Mouse (Mus musculus) MEL-GATA-1-ER (cell line): Measurements from ENCODE around the gene Agtrap.

Experiments
- DNase-seq: peaks from one replicate; pipeline ENCODE4 v3.0.0-alpha.2; 2012; ENCODE audit warnings: low read depth; ENCODE audit errors: extremely low read depth

The Agtrap gene

GRCm38 (mm10) chr4:148107621-148108291 lies 19.9 kb upstream of the Agtrap start:
- no peak for DNase-seq

GRCm38 (mm10) chr4:148104146-148104545 lies 16.3 kb upstream of the Agtrap start:
- DNase-seq: no peak

GRCm38 (mm10) chr4:148101801-148102527 lies 14.1 kb upstream of the Agtrap start:
- DNase-seq: no peak

GRCm38 (mm10) chr4:148098666-148099065 lies 10.8 kb upstream of the Agtrap start:
- DNase-seq: no peak

- no peak for DNase-seq
Observed at GRCm38 (mm10) chr4:148097936-148098335, 10.1 kb upstream of the Agtrap start.

- DNase-seq: no peak
Observed at GRCm38 (mm10) chr4:148095081-148095480, 7.2 kb upstream of the Agtrap start.

- DNase-seq: no peak
Observed at GRCm38 (mm10) chr4:148094161-148094560, 6.3 kb upstream of the Agtrap start.

- DNase-seq: no peak
Observed at GRCm38 (mm10) chr4:148092551-148093271, 4.9 kb upstream of the Agtrap start.

GRCm38 (mm10) chr4:148091181-148091580 lies 3.4 kb upstream of the Agtrap start:
- no peak for DNase-seq

GRCm38 (mm10) chr4:148089166-148089565 lies 1.3 kb upstream of the Agtrap start:
- DNase-seq: no peak

- DNase-seq: no peak
Observed at GRCm38 (mm10) chr4:148087091-148087906, 532 bp downstream of the Agtrap start.

GRCm38 (mm10) chr4:148085907-148086305 lies 1.9 kb downstream of the Agtrap start:
- DNase-seq: no peak

GRCm38 (mm10) chr4:148085131-148085906 lies 2.5 kb downstream of the Agtrap start:
- no peak for DNase-seq

GRCm38 (mm10) chr4:148084261-148084714 lies 3.5 kb downstream of the Agtrap start:
- no peak for DNase-seq

- DNase-seq: peak; percentile 57
Observed at GRCm38 (mm10) chr4:148083176-148083899, 4.5 kb downstream of the Agtrap start.

GRCm38 (mm10) chr4:148082257-148083044 lies 5.4 kb downstream of the Agtrap start:
- DNase-seq: peak; percentile 91

- DNase-seq: no peak
Observed at GRCm38 (mm10) chr4:148081201-148081600, 6.6 kb downstream of the Agtrap start.

- no peak for DNase-seq
Observed at GRCm38 (mm10) chr4:148080597-148080973, 7.2 kb downstream of the Agtrap start.

- no peak for DNase-seq
Observed at GRCm38 (mm10) chr4:148079944-148080596, 7.8 kb downstream of the Agtrap start.
